Mouse (Mus musculus) layer of hippocampus, adult 9-11 months (tissue): ENCODE data around the gene Olfr1320.
"Not testable (repeated sequence)": the region's sequence is repeated elsewhere in the genome, so short reads cannot be mapped to it uniquely, and the experiment has no call there.

ENCODE experiments used
- DNase-seq: peaks from one replicate; pipeline ENCODE4 v3.0.0; 2022

Gene Olfr1320

GRCm38 (mm10) chrX:49672033-49672432, at the start of gene Olfr1320:
Gene Olfr1320 (plus strand): TSS chrX:49672333.
- DNase-seq, result no peak

DNA sequence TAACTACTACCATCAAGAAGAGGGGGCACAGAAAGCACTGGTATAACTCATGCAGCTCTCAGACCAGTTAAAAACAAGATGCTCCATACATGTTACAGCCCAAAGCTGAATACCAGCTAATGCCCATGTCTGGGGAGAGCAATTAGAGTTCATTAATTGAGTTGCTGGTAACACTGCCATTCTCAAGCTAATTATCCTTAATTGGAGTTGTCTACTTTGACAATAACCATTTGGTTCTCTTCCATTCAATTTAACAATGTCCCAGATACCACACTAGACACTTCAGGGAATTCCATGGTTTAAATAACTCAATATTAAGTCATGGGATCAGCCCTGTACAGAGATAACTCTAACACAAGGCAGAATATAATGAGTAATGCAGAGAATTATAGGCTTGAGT, 44.6 kb upstream of the Olfr1320 start:
- no peak for DNase-seq

DNA sequence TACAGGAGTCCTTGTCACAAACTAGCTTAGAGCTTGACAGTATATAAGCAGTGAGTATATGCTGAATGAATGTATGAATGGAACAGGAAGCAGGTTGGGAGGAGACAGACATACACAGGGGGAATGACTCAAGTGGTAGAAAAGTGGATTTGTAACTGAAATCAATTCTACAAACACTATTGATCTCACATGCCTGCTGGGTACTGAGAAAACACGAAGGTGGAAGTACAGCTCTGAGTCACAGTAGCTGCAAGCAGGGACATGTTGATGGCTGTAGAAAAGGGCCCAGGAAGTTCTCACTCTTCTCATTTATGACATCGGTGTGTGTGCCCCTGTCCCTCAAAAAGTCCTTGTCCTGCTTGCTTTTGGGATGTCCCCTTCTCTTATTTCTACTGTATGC, 40.9 kb upstream of the Olfr1320 start:
- DNase-seq, result no peak

GRCm38 (mm10) chrX:49660781-49661180, 11.4 kb upstream of the Olfr1320 start:
- DNase-seq, result not testable (repeated sequence)
